Mouse (Mus musculus) brain, adult 10 weeks (tissue): ENCODE data around the gene Foxo6. TPM values are rescaled to one million over a fixed set of nuclear protein-coding genes. Genes with fewer than 3 reads are reported as not detected.

Experiments
- polyA plus RNA-seq: library from polyadenylated mRNA; stranded (reverse); fragments of 350-450 nt; fragmentation: Illumina TruSeq; extraction: RNeasy Lipid Tissue Mini Kit (QIAGEN cat#74804); gene quantifications from one replicate; pipeline ENCODE4 v1.2.3, GENCODE M21; 2015; ENCODE audit warnings: low read depth, low replicate concordance

Gene Foxo6
- polyA plus RNA-seq, result 6.4 TPM

DNA sequence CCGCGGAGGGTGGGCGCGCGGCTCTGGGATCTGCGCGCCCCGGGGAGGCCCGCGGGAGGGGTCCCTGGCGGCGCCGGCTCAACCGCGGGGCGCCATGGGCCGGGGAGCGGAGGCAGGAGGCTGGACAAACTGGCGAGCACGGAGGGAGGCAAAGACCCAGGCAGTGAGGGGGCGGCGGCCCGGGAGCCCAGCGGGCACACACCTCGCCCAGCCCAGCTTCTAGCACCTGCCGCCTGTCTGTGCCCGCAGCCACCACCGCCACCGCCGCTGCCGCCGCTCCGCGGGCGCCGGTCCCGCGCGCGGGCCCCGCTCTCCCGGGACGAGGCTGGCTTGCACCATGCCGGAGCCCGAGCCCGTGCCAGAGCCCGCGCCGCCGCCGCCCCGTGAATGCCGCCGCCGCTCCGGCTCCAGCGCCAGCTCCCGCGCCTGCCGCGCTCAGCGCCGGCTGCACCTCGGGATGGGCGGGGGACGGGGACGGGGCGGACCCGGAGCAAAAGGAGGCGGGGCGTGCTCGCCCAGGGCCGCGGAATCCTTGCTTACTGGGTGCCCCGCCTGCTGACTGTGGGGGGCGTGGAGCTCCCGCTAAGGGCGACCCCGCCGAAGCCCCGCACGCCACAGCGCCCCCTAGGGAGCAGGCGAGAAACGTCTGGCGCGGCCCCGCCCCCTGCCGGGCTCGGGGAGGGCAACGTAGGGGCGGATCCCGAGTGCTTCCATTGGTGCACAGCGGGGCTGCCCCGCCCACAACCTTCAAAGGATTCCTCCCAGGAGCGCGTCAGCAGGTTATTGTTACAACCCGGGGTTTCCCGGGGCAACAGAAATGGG, at the start of gene Foxo6:
Gene Foxo6, minus strand, starts transcription at position 60 of the 822 bp plus-strand sequence.

Other genes starting within 250 kb of the Foxo6 start
- gene AL607142.1, start 222.4 kb downstream of the Foxo6 start, polyA plus RNA-seq, result not detected
- not detected for gene Edn2, start 126.1 kb downstream of the Foxo6 start, polyA plus RNA-seq
- gene Scmh1, start 117.9 kb upstream of the Foxo6 start, polyA plus RNA-seq, result 46.3 TPM
- not detected for gene Slfnl1, start 244.9 kb upstream of the Foxo6 start, polyA plus RNA-seq